In genomic region chr13:17803331-17804057, GRCm38 (mm10) we compare ENCODE assay signal across 8 mouse cellular contexts. TPM values are rescaled to one million over a fixed set of nuclear protein-coding genes. Genes with fewer than 3 reads are reported as not detected.
DNase-seq lines count a peak whose midpoint lies in the region; ATAC-seq lines count a peak whose summit lies in the region.

No protein-coding gene starts in this region.

- peak overlapping the region; percentile 96 for H3K9ac ChIP-seq in hindbrain, embryonic 11.5 days (ENCODE audit: low read depth, low read length)

- peak overlapping the region; percentile 99 for H3K4me3 ChIP-seq in hindbrain, embryonic 11.5 days (ENCODE audit: low read depth, low read length)

- H3K4me2 ChIP-seq in hindbrain, embryonic 11.5 days (replicated peaks; ENCODE audit: low read depth, low read length): peak overlapping the region; percentile 69

- no peaks in the 10 kb centered on the region for H3K4me1 ChIP-seq in hindbrain, embryonic 11.5 days (replicated peaks; ENCODE audit: control insufficient read depth, insufficient read depth, low read length)

- peak overlapping the region; percentile 97 for H3K27ac ChIP-seq in hindbrain, embryonic 11.5 days (ENCODE audit: low read depth, low read length)

- peak; percentile 43 for ATAC-seq in hindbrain, embryonic 11.5 days (ENCODE audit: low FRiP score)

- H3K9me3 ChIP-seq in hindbrain, embryonic 11.5 days (ENCODE audit: control insufficient read depth, low read length): no peaks in the 10 kb centered on the region

- peak; percentile 85 for DNase-seq in MN1 (ENCODE audit: low spot score)
- peak; percentile 62 for DNase-seq in cerebellum, adult 9-10 months
- DNase-seq in frontal cortex, adult 2 months (ENCODE audit: extremely low spot score in 1 of 2, low spot score in 1 of 2): peak; percentile 10 to 50
- DNase-seq in hindbrain, embryonic 11.5 days (ENCODE audit: low spot score): peak; percentile 84
- peak; percentile 65 to 73 for DNase-seq in layer of hippocampus, postnatal 14 days (ENCODE audit: low spot score in 2 of 2)
- peak; percentile 87 for DNase-seq in lung, postnatal 10 days
- peak; percentile 49 for DNase-seq in ovary, postnatal 14 days (ENCODE audit: low spot score)
- peak; percentile 64 to 65 for DNase-seq in thymus, postnatal 10 days (ENCODE audit: low spot score in 2 of 2)

- no peaks in the 10 kb centered on the region for H3K27me3 ChIP-seq in hindbrain, embryonic 11.5 days (ENCODE audit: control insufficient read depth, insufficient read depth, low read length)

- under 1% methylated on average over 72 of the region's 85 CpGs for WGBS in hindbrain, embryonic 11.5 days

- no peaks in the 10 kb centered on the region for H3K36me3 ChIP-seq in hindbrain, embryonic 11.5 days (ENCODE audit: control insufficient read depth, insufficient read depth, low read length)

RNA-seq across cellular contexts. Expression of gene Cdk13, which starts 1.4 kb away (rescaled TPM):
- polyA plus RNA-seq in frontal cortex, adult 2 months (2012; rRNA removed): 29.7 and 31.7 TPM in 2 replicates
- 19.4 and 27.5 TPM in 2 replicates for polyA plus RNA-seq in hindbrain, embryonic 11.5 days (2014; fragmentation: Nextera tagmentation; extraction: Ambion mirVana)
- 10 to 100 TPM; 52.9 to 58.0 TPM for total RNA-seq in layer of hippocampus, postnatal 14 days (2021)

Comparison
In these comparisons a context has a peak if more than half of its experiments do, and no peak if none do; other contexts are left out.
1. Peak in every context shown above with its lines: DNase-seq, ATAC-seq, H3K4me3 ChIP-seq and H3K27ac ChIP-seq.
2. DNase-seq: peak in every context shown above with its lines; median percentile 87 in lung, postnatal 10 days; 85 in MN1; 84 in hindbrain, embryonic 11.5 days; 69 in layer of hippocampus, postnatal 14 days; 64 in thymus, postnatal 10 days; 62 in cerebellum, adult 9-10 months; 49 in ovary, postnatal 14 days; 30 in frontal cortex, adult 2 months.